Mouse (Mus musculus) stomach, postnatal 0 days (tissue): Measurements from ENCODE around the gene Ube4b. TPM values are rescaled to one million over a fixed set of nuclear protein-coding genes. Genes with fewer than 3 reads are reported as not detected.
"Not testable (repeated sequence)": the region's sequence is repeated elsewhere in the genome, so short reads cannot be mapped to it uniquely, and the experiment has no call there.

ENCODE experiments used
- ATAC-seq: fragments of 200-750 bp; cut with Nextera tagmentation; 2 replicates; pipeline ENCODE4 v1.8.0; 2017; ENCODE audit not compliant: low FRiP score, low TSS enrichment
- DNase-seq: peaks from one replicate; pipeline ENCODE4 v3.0.0-alpha.2; 2016; ENCODE audit warnings: low spot score
- H3K27ac ChIP-seq: fragments of 300-500 bp; sonication (generic); replicated peaks from 2 replicates; pipeline ENCODE4 v1.5.1; 2014; ENCODE audit warnings: mild to moderate bottlenecking, control low read depth
- H3K27me3 ChIP-seq: fragments of 300-500 bp; sonication (generic); 2 replicates; pipeline ENCODE4 v1.6.1; 2014; ENCODE audit warnings: low read length; ENCODE audit not compliant: control insufficient read depth, insufficient read depth
- H3K36me3 ChIP-seq: fragments of 300-500 bp; sonication (generic); 2 replicates; pipeline ENCODE4 v1.6.1; 2014; ENCODE audit warnings: low read length, mixed read lengths; ENCODE audit not compliant: control insufficient read depth, insufficient read depth
- H3K4me1 ChIP-seq: fragments of 300-500 bp; sonication (generic); replicated peaks from 2 replicates; pipeline ENCODE4 v1.6.1; 2014; ENCODE audit warnings: antibody characterized with exemption; ENCODE audit not compliant: control insufficient read depth, insufficient read depth
- H3K4me2 ChIP-seq: fragments of 300-500 bp; sonication (generic); replicated peaks from 2 replicates; pipeline ENCODE4 v1.6.1; 2014; ENCODE audit warnings: low read depth, mild to moderate bottlenecking, control low read depth, moderate library complexity
- H3K4me3 ChIP-seq: fragments of 300-500 bp; sonication (generic); 2 replicates; pipeline ENCODE4 v1.5.1; 2014; ENCODE audit warnings: low read depth, low read length, control low read depth
- H3K9ac ChIP-seq: fragments of 300-500 bp; sonication (generic); 2 replicates; pipeline ENCODE4 v1.6.1; 2014; ENCODE audit warnings: mild to moderate bottlenecking, low read length, control low read depth, mixed read lengths
- H3K9me3 ChIP-seq: fragments of 300-500 bp; sonication (generic); 2 replicates; pipeline ENCODE4 v1.6.1; 2016; ENCODE audit warnings: low read length; ENCODE audit not compliant: control insufficient read depth
- CTCF ChIP-seq: IDR thresholded peaks from 2 replicates; pipeline ENCODE4 v1.5.1; 2016; ENCODE audit warnings: antibody characterized with exemption, low read depth, mild to moderate bottlenecking, moderate library complexity
- EP300 ChIP-seq: optimal IDR thresholded peaks from 2 replicates; pipeline ENCODE3; 2016; ENCODE audit warnings: antibody characterized with exemption
- WGBS: fragments of 180-500 bp; shearing (Covaris S2); extraction: QIAGEN DNeasy Blood & Tissue Kit; methylation state at CpG from one replicate; pipeline ENCODE4 v1.1.7; 2014; 5-methylcytosine and 5-hydroxymethylcytosine counted together
- polyA plus RNA-seq: library from polyadenylated mRNA; unstranded; fragments of >200 nt; fragmentation: Nextera tagmentation; extraction: Ambion mirVana; gene quantifications from 2 replicates; pipeline ENCODE4 v1.2.1, GENCODE M21; 2015

Gene Ube4b
- polyA plus RNA-seq, 1 experiment from 2014 or later: 14.4 TPM

GRCm38 (mm10) chr4:149461579-149462304, 35.2 kb upstream of the Ube4b start:
- peak; percentile 14; the same call in 1 of the 2 replicates for ATAC-seq
- Histone ChIP-seq H3K4me3 (no peak overlapping the region), H3K27me3 (no peaks in the 10 kb centered on the region), H3K9ac (no peak overlapping the region), H3K36me3 (no peaks in the 10 kb centered on the region), H3K4me2 (no peak overlapping the region), H3K9me3 (no peaks in the 10 kb centered on the region), H3K4me1 (no peaks in the 10 kb centered on the region), H3K27ac (no peak overlapping the region)
- 48% methylated on average over 6 of the region's 7 CpGs for WGBS
- no peak for DNase-seq
- no peak for TF ChIP-seq EP300
- TF ChIP-seq CTCF: no peak

GRCm38 (mm10) chr4:149460475-149460874, 33.9 kb upstream of the Ube4b start:
- H3K36me3 ChIP-seq, H3K27me3 ChIP-seq, H3K4me1 ChIP-seq, H3K4me2 ChIP-seq, H3K9me3 ChIP-seq, H3K27ac ChIP-seq, H3K9ac ChIP-seq, ATAC-seq, H3K4me3 ChIP-seq, DNase-seq: not testable (repeated sequence)
- TF ChIP-seq CTCF: peak; percentile 46
- 94% methylated on average over 2 of the region's 2 CpGs for WGBS

GRCm38 (mm10) chr4:149459425-149459824, 32.9 kb upstream of the Ube4b start:
- WGBS: 78% methylated on average over 1 of the region's 1 CpGs
- Histone ChIP-seq H3K4me3 (no peak overlapping the region), H3K9ac (no peak overlapping the region), H3K4me1 (no peaks in the 10 kb centered on the region), H3K36me3 (no peaks in the 10 kb centered on the region), H3K27me3 (no peaks in the 10 kb centered on the region), H3K9me3 (no peaks in the 10 kb centered on the region), H3K27ac (no peak overlapping the region), H3K4me2 (no peak overlapping the region)
- no peak for ATAC-seq
- no peak for TF ChIP-seq EP300
- TF ChIP-seq CTCF: no peak
- DNase-seq: no peak

- 58% methylated on average over 5 of the region's 5 CpGs for WGBS
- TF ChIP-seq CTCF: no peak
- TF ChIP-seq EP300: no peak
- peak overlapping the region; percentile 35 for H3K27ac ChIP-seq
- ATAC-seq (no peak), DNase-seq (no peak)
- H3K4me1 ChIP-seq: no peaks in the 10 kb centered on the region
- H3K9ac ChIP-seq: no peak overlapping the region
- H3K9me3 ChIP-seq: no peaks in the 10 kb centered on the region
- no peak overlapping the region for H3K4me2 ChIP-seq
- H3K27me3 ChIP-seq: no peaks in the 10 kb centered on the region
- no peak overlapping the region for H3K4me3 ChIP-seq
- H3K36me3 ChIP-seq: no peaks in the 10 kb centered on the region
Measured at GRCm38 (mm10) chr4:149458526-149458925, 32.0 kb upstream of the Ube4b start.

GRCm38 (mm10) chr4:149457831-149458430, 31.4 kb upstream of the Ube4b start:
- WGBS: 62% methylated on average over 6 of the region's 6 CpGs
- Histone ChIP-seq H3K27me3 (no peaks in the 10 kb centered on the region), H3K27ac (peak overlapping the region; percentile 35; the same call in 1 of the 2 replicates), H3K4me3 (no peak overlapping the region), H3K36me3 (no peaks in the 10 kb centered on the region), H3K9me3 (no peaks in the 10 kb centered on the region), H3K9ac (no peak overlapping the region), H3K4me1 (no peaks in the 10 kb centered on the region), H3K4me2 (no peak overlapping the region)
- ATAC-seq: peak; percentile 76
- DNase-seq: peak; percentile 74
- TF ChIP-seq EP300 (no peak), CTCF (no peak)

GRCm38 (mm10) chr4:149457163-149457562, 30.6 kb upstream of the Ube4b start:
- H3K36me3 ChIP-seq, H3K4me1 ChIP-seq, ATAC-seq, H3K9me3 ChIP-seq, H3K27ac ChIP-seq, H3K4me3 ChIP-seq, H3K27me3 ChIP-seq, DNase-seq, H3K4me2 ChIP-seq, H3K9ac ChIP-seq: not testable (repeated sequence)
- 80% methylated on average over 24 of the region's 27 CpGs for WGBS
